Mouse (Mus musculus) liver, adult 2 months (tissue): ENCODE measurements at regions not wholly inside any gene's neighbourhood (a gene's known extent, or its start where the extent isn't known, plus 50 kb on each side); places are given as distances from the start of the nearest gene placed in this dataset.
A peak's percentile ranks its signal among the peaks of the same experiment; 100 is the strongest.

Experiments used
- DNase-seq: peaks from one replicate; pipeline ENCODE4 v3.0.0-alpha.2; 2011; ENCODE audit warnings: low read depth, low spot score; ENCODE audit errors: extremely low read depth
- H3K27ac ChIP-seq: fragments of 200-500 bp; replicated peaks from 2 replicates; pipeline ENCODE4 v1.5.1; 2012; ENCODE audit warnings: low read depth, mild to moderate bottlenecking, control low read depth, inconsistent platforms, low read length; ENCODE audit not compliant: insufficient read depth
- H3K27me3 ChIP-seq: fragments of 200-500 bp; 2 replicates; pipeline ENCODE4 v1.6.1; 2012; ENCODE audit warnings: mild to moderate bottlenecking, moderate library complexity, low read length, inconsistent platforms; ENCODE audit not compliant: control insufficient read depth, insufficient read depth
- H3K36me3 ChIP-seq: fragments of 200-500 bp; 2 replicates; pipeline ENCODE4 v1.6.1; 2012; ENCODE audit warnings: low read length, inconsistent platforms; ENCODE audit not compliant: control insufficient read depth, insufficient read depth
- H3K4me1 ChIP-seq: fragments of 200-500 bp; 2 replicates; pipeline ENCODE4 v1.6.1; 2011; ENCODE audit warnings: low read length; ENCODE audit not compliant: control insufficient read depth, insufficient read depth
- H3K4me3 ChIP-seq: fragments of 200-500 bp; 2 replicates; pipeline ENCODE4 v1.5.1; 2011; ENCODE audit warnings: low read depth, mild to moderate bottlenecking, control low read depth, low read length, moderate library complexity; ENCODE audit not compliant: insufficient read depth
- H3K79me2 ChIP-seq: fragments of 200-500 bp; 2 replicates; pipeline ENCODE4 v1.6.1; 2012; ENCODE audit warnings: inconsistent platforms, mild to moderate bottlenecking, low read length, moderate library complexity; ENCODE audit not compliant: control insufficient read depth, insufficient read depth
- H3K9ac ChIP-seq: fragments of 200-500 bp; 2 replicates; pipeline ENCODE4 v1.6.1; 2012; ENCODE audit warnings: low read depth, mild to moderate bottlenecking, control low read depth, inconsistent platforms, low read length
- CTCF ChIP-seq: fragments of 200-500 bp; IDR thresholded peaks from 2 replicates; pipeline ENCODE4 v1.5.1; 2011; ENCODE audit warnings: low read depth, low read length, control low read depth
- POLR2A ChIP-seq: fragments of 200-500 bp; IDR thresholded peaks from 2 replicates; pipeline ENCODE4 v1.6.1; 2011; ENCODE audit warnings: low read length, control low read depth; ENCODE audit not compliant: insufficient read depth; ENCODE audit errors: extremely low read depth
- WGBS: fragments of 180-500 bp; shearing (Covaris S2); methylation state at CpG from one replicate; pipeline ENCODE4 v1.1.7; 2018; 5-methylcytosine and 5-hydroxymethylcytosine counted together

GRCm38 (mm10) chr19:60148313-60148965 lies 78.1 kb downstream of the Fam204a start:
- WGBS, result 67% methylated on average over 8 of the region's 8 CpGs
- TF ChIP-seq POLR2A, result no peak
- no peak for TF ChIP-seq CTCF
- H3K36me3 ChIP-seq, result no peaks in the 10 kb centered on the region
- H3K79me2 ChIP-seq, result no peaks in the 10 kb centered on the region
- no peak overlapping the region for H3K27ac ChIP-seq
- no peak for DNase-seq
- H3K9ac ChIP-seq, result no peak overlapping the region
- H3K4me1 ChIP-seq, result no peaks in the 10 kb centered on the region
- H3K4me3 ChIP-seq, result no peak overlapping the region
- H3K27me3 ChIP-seq, result no peaks in the 10 kb centered on the region

DNA sequence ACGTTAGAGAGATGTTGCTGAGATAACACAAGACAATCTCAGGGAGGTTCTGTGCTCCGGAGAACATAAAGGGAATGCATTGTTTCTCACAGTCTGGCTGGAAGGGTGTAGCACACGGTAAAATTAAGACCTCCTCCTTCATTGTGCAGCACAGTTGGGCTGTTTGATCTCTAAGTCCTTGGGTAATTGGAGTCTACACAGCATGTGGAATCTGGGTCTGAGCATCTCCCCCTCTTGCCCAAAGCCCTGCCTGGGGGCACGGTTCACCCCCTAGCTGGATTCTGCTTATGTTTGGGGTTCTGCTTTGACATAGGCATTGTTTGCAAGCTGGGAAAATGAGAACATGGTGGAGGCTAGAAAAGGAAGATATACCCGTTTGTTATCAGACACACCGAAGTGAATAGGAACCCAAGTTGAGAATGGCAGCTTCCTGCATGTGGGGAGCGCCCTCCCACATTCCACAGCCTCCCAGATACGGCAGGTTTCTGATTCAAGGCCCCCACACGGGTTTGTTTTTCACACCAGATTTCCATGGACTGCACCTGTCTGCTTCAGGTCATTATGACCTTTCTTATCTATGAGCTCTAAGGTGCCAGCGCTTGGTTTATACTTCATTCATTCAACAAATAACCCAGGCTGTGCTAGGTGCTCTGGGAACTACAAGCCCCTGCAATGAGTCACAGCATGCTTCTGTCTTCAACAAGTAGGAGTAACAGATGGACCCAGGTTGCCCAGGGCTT lies 79.9 kb downstream of the Fam204a start:
- Histone ChIP-seq H3K27ac (no peak overlapping the region), H3K36me3 (no peaks in the 10 kb centered on the region), H3K4me1 (no peaks in the 10 kb centered on the region), H3K4me3 (no peak overlapping the region), H3K27me3 (no peaks in the 10 kb centered on the region), H3K79me2 (no peaks in the 10 kb centered on the region), H3K9ac (no peak overlapping the region)
- DNase-seq, result no peak
- no peak for TF ChIP-seq POLR2A
- no peak for TF ChIP-seq CTCF
- 40% methylated on average over 10 of the region's 10 CpGs for WGBS

GRCm38 (mm10) chr19:60145242-60145641 lies 81.3 kb downstream of the Fam204a start:
- Histone ChIP-seq H3K79me2 (no peaks in the 10 kb centered on the region), H3K27me3 (no peaks in the 10 kb centered on the region), H3K4me1 (no peaks in the 10 kb centered on the region), H3K27ac (no peak overlapping the region), H3K4me3 (no peak overlapping the region), H3K36me3 (no peaks in the 10 kb centered on the region), H3K9ac (no peak overlapping the region)
- TF ChIP-seq POLR2A (no peak), CTCF (no peak)
- DNase-seq, result no peak
- 90% methylated on average over 5 of the region's 5 CpGs for WGBS

- WGBS, result 6% methylated on average over 20 of the region's 20 CpGs
- TF ChIP-seq CTCF (peak; percentile 87), POLR2A (no peak)
Observed at GRCm38 (mm10) chr19:60144336-60144989, 82.0 kb downstream of the Fam204a start.

GRCm38 (mm10) chr19:60138881-60139280 lies 87.6 kb downstream of the Fam204a start:
- Histone ChIP-seq H3K4me3 (no peak overlapping the region), H3K36me3 (no peaks in the 10 kb centered on the region), H3K79me2 (no peaks in the 10 kb centered on the region), H3K27ac (no peak overlapping the region), H3K4me1 (no peaks in the 10 kb centered on the region), H3K27me3 (no peaks in the 10 kb centered on the region), H3K9ac (no peak overlapping the region)
- no peak for DNase-seq
- no peak for TF ChIP-seq CTCF
- no peak for TF ChIP-seq POLR2A
- WGBS, result 50% methylated on average over 2 of the region's 2 CpGs

More at GRCm38 (mm10) chr19:60144336-60144989, 82.0 kb downstream of the Fam204a start:
- H3K79me2 ChIP-seq, result no peaks in the 10 kb centered on the region
- no peaks in the 10 kb centered on the region for H3K4me1 ChIP-seq
- H3K9ac ChIP-seq, result no peak overlapping the region
- no peak overlapping the region for H3K27ac ChIP-seq
- no peak overlapping the region for H3K4me3 ChIP-seq
- DNase-seq, result peak; percentile 68
- no peaks in the 10 kb centered on the region for H3K27me3 ChIP-seq
- H3K36me3 ChIP-seq, result no peaks in the 10 kb centered on the region

GRCm38 (mm10) chr19:60136491-60136890 lies 90.0 kb downstream of the Fam204a start:
- Histone ChIP-seq H3K27ac (no peak overlapping the region), H3K9ac (no peak overlapping the region), H3K27me3 (no peaks in the 10 kb centered on the region), H3K4me1 (no peaks in the 10 kb centered on the region), H3K4me3 (no peak overlapping the region), H3K36me3 (no peaks in the 10 kb centered on the region), H3K79me2 (no peaks in the 10 kb centered on the region)
- DNase-seq, result no peak
- 74% methylated on average over 1 of the region's 1 CpGs for WGBS
- TF ChIP-seq CTCF, result no peak
- no peak for TF ChIP-seq POLR2A
